Mouse (Mus musculus) liver, embryonic 16.5 days (tissue): ENCODE data around the gene Scd4. TPM values are rescaled to one million over a fixed set of nuclear protein-coding genes. Genes with fewer than 3 reads are reported as not detected.

Experiments used
- ATAC-seq: fragments of 200-750 bp; cut with Nextera tagmentation; 2 replicates; pipeline ENCODE4 v1.8.0; 2017; ENCODE audit warnings: low read depth, mild to moderate bottlenecking, moderate number of reproducible peaks, moderate library complexity
- H3K27ac ChIP-seq: fragments of 300-500 bp; sonication (generic); 2 replicates; pipeline ENCODE4 v1.5.1; 2014; ENCODE audit warnings: mild to moderate bottlenecking, low read length
- H3K27me3 ChIP-seq: fragments of 300-500 bp; sonication (generic); 2 replicates; pipeline ENCODE4 v1.6.1; 2014; ENCODE audit warnings: low read depth, low read length, mixed read lengths; ENCODE audit not compliant: control insufficient read depth, insufficient read depth
- H3K36me3 ChIP-seq: fragments of 300-500 bp; sonication (generic); 2 replicates; pipeline ENCODE4 v1.6.1; 2014; ENCODE audit warnings: mild to moderate bottlenecking; ENCODE audit not compliant: control insufficient read depth, insufficient read depth
- H3K4me1 ChIP-seq: fragments of 300-500 bp; sonication (generic); 2 replicates; pipeline ENCODE4 v1.6.1; 2014; ENCODE audit warnings: low read depth, low read length, mixed read lengths; ENCODE audit not compliant: control insufficient read depth
- H3K4me2 ChIP-seq: fragments of 300-500 bp; sonication (generic); 2 replicates; pipeline ENCODE4 v1.6.1; 2014; ENCODE audit warnings: low read depth, low read length, mixed read lengths
- H3K4me3 ChIP-seq: fragments of 300-500 bp; sonication (generic); 2 replicates; pipeline ENCODE4 v1.5.1; 2014; ENCODE audit warnings: low read depth, mild to moderate bottlenecking, low read length
- H3K9ac ChIP-seq: fragments of 300-500 bp; sonication (generic); 2 replicates; pipeline ENCODE4 v1.6.1; 2014; ENCODE audit warnings: low read depth, low read length
- H3K9me3 ChIP-seq: fragments of 300-500 bp; sonication (generic); replicated peaks from 2 replicates; pipeline ENCODE4 v1.6.1; 2016; ENCODE audit warnings: low read length; ENCODE audit not compliant: control insufficient read depth
- WGBS: fragments of 180-500 bp; shearing (Covaris S2); extraction: QIAGEN DNeasy Blood & Tissue Kit; methylation state at CpG from one replicate; pipeline ENCODE4 v1.1.7; 2014; ENCODE audit not compliant: insufficient replicate concordance; 5-methylcytosine and 5-hydroxymethylcytosine counted together
- polyA plus RNA-seq: library from polyadenylated mRNA; unstranded; fragments of >200 nt; fragmentation: Nextera tagmentation; extraction: Ambion mirVana; gene quantifications from 2 replicates; pipeline ENCODE4 v1.2.1, GENCODE M21; 2015

The Scd4 gene
- polyA plus RNA-seq, 1 experiment from 2014 or later, result 0.04 TPM

DNA sequence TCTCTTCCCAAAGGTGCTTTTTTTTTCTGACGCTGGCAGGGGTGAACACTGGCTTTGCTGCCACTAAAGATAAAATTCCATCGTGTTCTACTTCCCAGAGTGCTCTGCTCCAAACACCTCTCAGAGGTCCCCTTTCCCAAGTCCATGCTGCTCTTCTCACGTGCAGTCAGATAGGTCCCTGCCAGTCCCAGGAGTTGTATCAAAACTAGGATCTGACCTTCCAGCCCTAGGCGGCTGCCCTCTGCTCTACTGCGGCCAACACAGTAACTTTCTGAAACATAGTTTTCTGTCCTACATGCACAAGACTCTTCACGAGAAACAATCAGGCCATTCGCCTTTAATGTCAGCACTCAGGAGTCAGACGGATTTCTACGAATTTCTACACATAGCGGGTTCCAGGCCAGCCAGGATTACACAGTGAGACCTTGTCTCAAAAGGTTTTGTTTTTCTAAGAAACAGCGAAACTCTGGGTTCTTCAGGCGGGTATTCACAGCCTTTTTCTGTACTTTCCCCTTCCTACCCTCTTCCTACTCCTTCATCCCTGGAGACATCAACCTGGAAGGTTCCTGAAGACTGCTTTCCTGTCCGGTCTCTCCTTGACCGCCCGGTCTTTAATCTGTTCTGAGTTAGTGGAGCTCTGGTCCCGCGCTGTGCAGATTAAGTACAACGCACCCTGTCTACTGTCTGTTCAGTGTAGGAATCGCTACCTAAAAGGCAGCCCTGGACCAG is 55.0 kb downstream of the Scd4 start:
- H3K4me2 ChIP-seq, result peak overlapping the region; percentile 90
- H3K4me1 ChIP-seq, result peaks cover 57% of the 10 kb centered on the region
- H3K27me3 ChIP-seq, result no peaks in the 10 kb centered on the region
- H3K27ac ChIP-seq, result peak overlapping the region; percentile 91
- no peak for ATAC-seq
- WGBS, result 15% methylated on average over 19 of the region's 19 CpGs
- H3K36me3 ChIP-seq, result no peaks in the 10 kb centered on the region
- peak overlapping the region; percentile 77 for H3K9ac ChIP-seq
- H3K9me3 ChIP-seq, result no peaks in the 10 kb centered on the region
- peak overlapping the region; percentile 68 for H3K4me3 ChIP-seq

DNA sequence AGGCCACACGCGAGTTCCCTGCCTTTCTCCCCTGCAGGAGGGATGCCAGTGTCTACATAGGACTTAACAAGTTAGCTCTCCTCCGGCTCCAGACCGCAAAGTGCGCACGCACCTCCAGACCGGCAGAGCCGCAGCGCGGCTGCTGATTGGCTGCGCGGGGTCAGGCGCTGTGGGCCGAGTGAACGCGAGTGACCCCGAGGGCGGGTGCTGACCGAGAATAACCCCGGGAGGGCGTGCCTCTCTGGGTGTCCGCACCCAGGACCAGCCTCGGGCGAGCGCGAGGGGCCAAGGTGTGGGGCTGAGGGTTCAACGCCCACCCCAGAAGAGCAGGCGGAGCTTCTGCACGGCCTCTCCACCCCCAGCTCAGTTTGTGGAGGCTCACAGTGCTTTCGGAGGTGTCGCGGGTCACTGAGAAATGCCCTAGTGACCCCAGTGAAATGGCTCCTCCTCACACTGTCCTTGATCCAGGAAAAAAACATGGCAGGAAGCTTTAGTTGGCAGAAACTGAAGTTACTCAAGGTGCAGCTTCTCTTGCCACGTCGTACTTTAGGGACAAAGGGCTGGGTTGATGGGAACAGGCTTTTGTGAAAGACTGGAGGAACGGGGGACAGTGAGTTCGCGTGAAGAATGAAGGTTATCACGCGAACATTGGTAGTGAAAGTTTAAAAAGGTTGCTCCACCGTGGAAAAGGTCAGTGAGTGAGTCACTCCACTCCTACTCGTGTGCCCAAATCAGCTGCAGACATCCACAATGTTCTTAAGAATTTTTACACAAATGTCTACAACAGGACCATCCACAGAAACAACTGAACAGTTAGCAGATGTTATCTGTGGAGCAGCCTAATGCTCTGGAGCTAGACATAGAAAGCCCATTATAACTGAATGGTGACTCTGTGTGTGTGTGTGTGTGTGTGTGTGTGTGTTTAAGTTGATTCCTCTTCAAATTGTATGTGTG is 55.9 kb downstream of the Scd4 start:
- ATAC-seq, result peak; percentile 97
- H3K4me2 ChIP-seq, result peak overlapping the region; percentile 90
- H3K27ac ChIP-seq, result peak overlapping the region; percentile 91
- H3K36me3 ChIP-seq, result no peaks in the 10 kb centered on the region
- WGBS, result 2% methylated on average over 41 of the region's 41 CpGs
- peak overlapping the region; percentile 77 for H3K9ac ChIP-seq
- no peaks in the 10 kb centered on the region for H3K27me3 ChIP-seq
- H3K4me1 ChIP-seq, result peaks cover 62% of the 10 kb centered on the region
- peak overlapping the region; percentile 68 for H3K4me3 ChIP-seq
- no peaks in the 10 kb centered on the region for H3K9me3 ChIP-seq

DNA sequence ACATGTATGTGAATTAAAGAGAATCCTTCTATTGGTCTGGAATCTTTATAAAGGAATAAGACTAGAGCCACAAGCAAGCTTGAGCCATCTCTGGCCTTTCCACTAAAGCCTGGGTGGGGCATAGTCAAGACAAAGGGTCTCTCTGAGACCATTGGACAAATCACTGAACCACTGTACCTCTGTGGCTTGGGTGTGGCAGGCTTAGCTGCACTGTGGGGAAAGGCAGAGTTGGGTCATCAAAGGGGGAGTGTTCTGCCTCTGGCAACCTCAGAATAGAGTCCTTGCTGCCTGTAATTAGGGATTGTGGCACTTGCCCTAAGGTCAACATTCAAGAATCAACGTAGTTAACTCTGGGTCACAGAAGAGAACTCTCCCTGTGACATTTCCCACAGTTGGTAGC is 56.6 kb downstream of the Scd4 start:
- ATAC-seq, result no peak
- no peaks in the 10 kb centered on the region for H3K36me3 ChIP-seq
- peaks cover 69% of the 10 kb centered on the region for H3K4me1 ChIP-seq
- peak overlapping the region; percentile 90 for H3K4me2 ChIP-seq
- H3K27ac ChIP-seq, result peak overlapping the region; percentile 91
- H3K9ac ChIP-seq, result no peak overlapping the region; the same call in 1 of the 2 replicates
- H3K27me3 ChIP-seq, result no peaks in the 10 kb centered on the region
- H3K9me3 ChIP-seq, result no peaks in the 10 kb centered on the region
- H3K4me3 ChIP-seq, result no peak overlapping the region
- 49% methylated on average over 1 of the region's 1 CpGs for WGBS

DNA sequence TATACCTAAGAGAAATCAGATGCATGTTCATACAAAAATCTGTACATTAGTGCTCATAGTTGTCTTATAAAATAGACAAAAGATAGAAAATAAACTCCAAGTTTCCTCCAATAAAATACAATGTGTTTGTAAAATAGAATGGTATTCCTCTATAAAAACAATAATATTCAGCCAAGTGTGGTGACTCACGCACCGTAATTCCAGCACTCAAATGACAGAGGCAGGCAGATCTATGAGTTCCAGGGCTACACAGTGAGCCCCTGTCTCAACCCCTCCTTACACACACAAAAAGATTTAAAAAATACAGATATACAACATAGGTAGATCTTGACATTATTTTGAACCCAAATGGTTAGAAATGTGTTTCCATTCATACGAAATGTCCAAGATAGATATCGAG is 59.0 kb downstream of the Scd4 start:
- Histone ChIP-seq H3K9ac (no peak overlapping the region), H3K4me3 (no peak overlapping the region), H3K27ac (no peak overlapping the region), H3K4me1 (peaks cover 72% of the 10 kb centered on the region), H3K9me3 (no peaks in the 10 kb centered on the region), H3K4me2 (no peak overlapping the region), H3K36me3 (no peaks in the 10 kb centered on the region), H3K27me3 (no peaks in the 10 kb centered on the region)
- WGBS, result 85% methylated on average over 4 of the region's 4 CpGs
- no peak for ATAC-seq

DNA sequence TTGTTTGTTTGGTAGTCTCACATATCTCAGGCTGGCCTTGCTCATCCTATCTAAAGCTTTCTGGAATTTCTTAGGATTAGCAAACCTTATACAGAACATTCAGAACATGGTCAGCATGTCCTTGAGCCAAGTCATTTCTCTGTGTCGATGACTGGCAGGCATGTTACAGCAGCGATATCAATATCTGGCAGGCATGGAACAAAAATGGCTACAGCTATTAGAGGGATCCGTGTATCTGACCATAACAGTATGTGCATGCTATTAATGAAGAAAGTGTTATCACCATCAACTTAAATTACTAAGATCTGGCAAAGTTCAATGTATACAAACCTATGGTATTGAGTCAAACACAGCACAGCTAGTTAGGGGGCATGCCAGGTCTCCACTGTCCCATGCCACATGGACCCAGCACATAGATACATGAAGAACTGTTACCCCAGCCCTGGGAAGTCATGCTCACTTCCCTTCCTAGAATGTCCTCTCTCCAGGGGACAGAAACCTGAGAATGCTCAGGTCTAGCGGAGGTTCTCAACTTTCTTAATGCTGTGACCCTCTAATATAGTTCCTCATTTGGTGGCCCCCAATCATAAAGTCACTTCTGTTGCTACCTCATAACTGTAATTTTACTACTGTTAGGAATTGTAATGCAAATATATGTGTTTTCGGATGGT is 59.6 kb downstream of the Scd4 start:
- Histone ChIP-seq H3K27ac (peak overlapping the region; percentile 50; the same call in 1 of the 2 replicates), H3K9me3 (no peaks in the 10 kb centered on the region), H3K36me3 (no peaks in the 10 kb centered on the region), H3K4me3 (no peak overlapping the region), H3K27me3 (no peaks in the 10 kb centered on the region), H3K9ac (no peak overlapping the region), H3K4me2 (no peak overlapping the region), H3K4me1 (peaks cover 71% of the 10 kb centered on the region)
- ATAC-seq, result no peak
- 58% methylated on average over 5 of the region's 5 CpGs for WGBS

DNA sequence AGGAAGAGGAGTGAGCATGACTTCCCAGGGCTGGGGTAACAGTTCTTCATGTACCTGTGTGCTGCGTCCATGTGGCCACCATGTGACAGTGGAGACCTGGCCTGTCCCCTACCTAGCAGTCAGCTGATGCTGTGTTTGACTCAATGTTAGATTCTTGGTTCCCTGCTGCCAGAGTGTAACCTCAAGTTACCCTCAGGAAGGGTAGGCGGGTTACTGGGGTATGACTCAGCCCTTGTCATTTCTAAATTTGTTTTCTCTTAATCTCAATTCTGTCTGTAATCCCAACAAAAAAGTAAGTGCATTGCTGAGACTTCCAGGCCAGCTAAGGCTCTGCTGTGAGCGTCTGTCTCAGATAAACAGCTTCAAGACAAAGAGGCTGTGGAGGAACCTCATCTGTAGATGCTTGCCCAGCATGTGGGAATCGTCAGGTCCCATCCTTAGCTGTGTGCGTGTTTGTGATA is 61.1 kb downstream of the Scd4 start:
- Histone ChIP-seq H3K4me3 (no peak overlapping the region), H3K9ac (no peak overlapping the region), H3K9me3 (no peaks in the 10 kb centered on the region), H3K27me3 (no peaks in the 10 kb centered on the region), H3K4me2 (no peak overlapping the region), H3K36me3 (peaks cover 2% of the 10 kb centered on the region; the same call in 1 of the 2 replicates), H3K4me1 (peaks cover 60% of the 10 kb centered on the region), H3K27ac (peak overlapping the region; percentile 70)
- no peak; the same call in 1 of the 2 replicates for ATAC-seq
- 27% methylated on average over 5 of the region's 5 CpGs for WGBS

DNA sequence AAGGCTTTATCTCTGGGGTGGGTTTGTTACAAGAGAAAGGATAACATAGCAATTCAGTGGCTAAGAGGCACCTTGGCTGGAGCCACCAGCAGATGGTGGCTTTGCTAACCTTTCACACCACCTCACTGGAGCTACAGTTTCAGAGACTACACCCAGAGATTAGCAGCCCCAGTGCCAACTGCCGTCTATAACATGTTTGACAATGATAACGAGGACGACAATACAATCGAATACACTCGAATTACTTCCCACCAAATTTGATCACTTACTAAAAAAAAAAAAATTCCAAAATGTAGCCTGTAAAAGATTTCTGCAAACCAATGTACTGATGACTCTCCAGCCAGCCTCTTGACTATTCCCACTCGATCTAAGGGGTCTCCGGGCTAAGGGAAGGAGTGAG is 62.1 kb downstream of the Scd4 start:
- no peaks in the 10 kb centered on the region for H3K9me3 ChIP-seq
- peak overlapping the region; percentile 25 for H3K4me2 ChIP-seq
- peaks cover 50% of the 10 kb centered on the region for H3K4me1 ChIP-seq
- H3K27ac ChIP-seq, result peak overlapping the region; percentile 70
- H3K27me3 ChIP-seq, result no peaks in the 10 kb centered on the region
- peaks cover 9% of the 10 kb centered on the region for H3K36me3 ChIP-seq
- H3K4me3 ChIP-seq, result no peak overlapping the region
- 0 out of 2 replicates have a peak overlapping the region, but pooled peaks have one; percentile 11 for H3K9ac ChIP-seq
- peak; percentile 82 for ATAC-seq
- WGBS, result 23% methylated on average over 7 of the region's 7 CpGs
